Mouse (Mus musculus) testis, adult 2 months (tissue): ENCODE results near the gene Qk.

ENCODE experiments used
- CTCF ChIP-seq: fragments of 200-500 bp; IDR thresholded peaks from 2 replicates; pipeline ENCODE4 v1.5.1; 2012; ENCODE audit warnings: low read depth, mild to moderate bottlenecking, inconsistent platforms, low read length, moderate library complexity; ENCODE audit not compliant: control insufficient read depth, insufficient read depth, insufficient replicate concordance
- POLR2A ChIP-seq: fragments of 200-500 bp; IDR thresholded peaks from 2 replicates; pipeline ENCODE4 v1.6.1; 2012; ENCODE audit warnings: low read depth, mild to moderate bottlenecking, inconsistent platforms, low read length, moderate library complexity; ENCODE audit not compliant: control insufficient read depth

DNA sequence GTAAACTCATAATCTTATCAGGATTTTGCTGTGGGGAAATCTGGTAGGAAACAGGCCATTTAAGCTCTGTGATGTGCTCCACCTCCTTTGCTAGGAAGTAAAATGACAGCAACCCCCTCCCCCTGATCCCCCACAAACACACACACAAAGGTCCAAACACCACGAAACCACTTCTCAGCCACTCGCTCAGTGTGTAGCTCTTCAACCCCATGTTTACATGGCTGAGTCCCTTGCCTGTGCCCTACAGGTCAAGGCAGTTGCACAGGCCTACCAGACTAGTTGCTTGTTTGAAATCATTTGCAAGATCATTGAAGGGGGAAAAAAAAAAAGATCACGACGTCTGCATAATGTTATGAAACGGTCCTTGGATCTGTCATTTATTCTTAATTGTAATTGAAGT lies 9.8 kb upstream of the Qk start:
- TF ChIP-seq CTCF (no peak), POLR2A (no peak)
